Mouse (Mus musculus) lung, postnatal 14 days (tissue): ENCODE measurements around the gene Retnlb.
A peak's percentile ranks its signal among the peaks of the same experiment; 100 is the strongest.
"Not testable (repeated sequence)": the region's sequence is repeated elsewhere in the genome, so short reads cannot be mapped to it uniquely, and the experiment has no call there.

ENCODE experiments used
- DNase-seq: peaks from one replicate; pipeline ENCODE4 v3.0.0; 2021

The Retnlb gene

DNA sequence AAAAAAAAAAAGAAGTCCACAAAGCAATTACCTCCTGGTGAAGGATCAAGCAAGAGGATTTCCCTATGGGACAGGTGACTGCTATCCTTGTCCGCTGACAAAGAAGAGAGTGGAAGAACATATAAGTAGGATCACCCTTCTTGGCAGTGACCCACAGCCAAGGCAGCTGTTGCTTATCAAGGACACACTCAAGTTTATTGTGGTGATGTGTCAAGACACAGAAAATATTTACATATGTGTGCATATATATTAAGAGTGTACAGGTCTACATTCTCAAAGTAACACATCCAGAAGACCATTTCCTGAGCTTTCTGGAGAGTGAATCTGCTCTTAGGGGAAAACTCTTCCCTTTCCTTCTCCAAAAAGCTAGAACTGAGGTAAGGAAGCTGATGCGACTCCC, at the start of gene Retnlb:
TSS of gene Retnlb (plus strand) at position 162 of the 400 bp plus-strand sequence.
- DNase-seq, result no peak

DNA sequence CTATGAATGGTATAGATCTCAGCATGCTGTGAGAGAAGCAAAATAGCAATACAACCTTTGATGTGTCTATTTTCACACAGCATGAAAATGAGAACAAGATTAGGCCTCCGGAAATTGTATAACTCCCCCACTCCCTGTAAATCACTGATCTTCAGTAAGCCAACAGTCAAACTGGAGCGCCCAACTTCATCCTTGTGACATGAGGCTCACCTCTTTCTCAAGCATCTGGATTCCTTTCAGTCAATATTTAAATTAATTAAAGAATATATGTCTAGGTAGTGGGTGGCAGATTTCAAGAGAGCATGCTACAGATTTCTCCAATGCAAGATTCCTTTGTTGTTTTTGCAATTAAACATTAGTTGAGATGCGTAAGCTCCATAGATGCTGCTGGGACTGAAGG, 47.5 kb upstream of the Retnlb start:
- no peak for DNase-seq

DNA sequence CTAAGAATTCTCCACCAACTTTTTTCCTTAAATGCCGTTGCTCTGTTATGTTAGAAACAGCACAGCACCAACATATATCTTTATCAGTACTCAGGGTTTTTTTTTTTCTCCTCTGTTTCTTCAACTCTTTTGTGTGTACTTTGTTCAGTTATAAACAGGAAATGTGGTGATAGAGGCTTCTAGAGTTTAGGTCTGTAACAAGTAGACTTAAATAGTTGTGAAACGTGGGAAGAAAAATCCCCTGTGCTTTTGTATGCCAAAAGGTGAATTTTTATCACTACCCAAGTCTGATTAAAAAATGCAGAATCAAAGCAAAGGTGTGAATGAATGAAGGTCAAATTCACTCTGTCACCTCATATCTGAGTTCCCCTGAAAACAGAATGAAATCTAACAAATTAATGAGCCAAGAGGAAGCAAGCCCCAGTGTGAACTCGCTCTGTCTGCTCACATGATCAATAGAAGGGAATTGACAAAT, 44.6 kb upstream of the Retnlb start, which contains the start of gene Trat1:
TSS of gene Trat1 (minus strand) at position 51 of the 475 bp plus-strand sequence.
- no peak for DNase-seq

DNA sequence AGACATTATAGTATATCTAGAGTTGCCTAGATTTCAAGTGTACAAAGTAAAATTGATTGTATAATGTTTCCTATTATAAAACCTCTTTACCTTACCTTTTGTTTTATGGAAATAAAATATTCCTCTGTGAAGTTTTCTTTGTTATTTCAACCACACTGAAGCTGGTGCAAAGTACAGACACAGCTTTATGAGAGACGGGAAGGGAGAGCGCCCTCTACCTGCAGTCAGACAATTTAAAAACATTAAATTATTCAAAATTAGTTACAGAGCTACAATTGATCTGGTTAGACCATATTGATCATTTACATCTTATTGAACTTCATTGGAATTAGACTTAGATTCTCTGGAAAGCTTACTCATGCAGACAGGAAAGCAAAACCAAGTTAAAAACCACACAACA, 39.4 kb upstream of the Retnlb start:
- DNase-seq, result no peak

DNA sequence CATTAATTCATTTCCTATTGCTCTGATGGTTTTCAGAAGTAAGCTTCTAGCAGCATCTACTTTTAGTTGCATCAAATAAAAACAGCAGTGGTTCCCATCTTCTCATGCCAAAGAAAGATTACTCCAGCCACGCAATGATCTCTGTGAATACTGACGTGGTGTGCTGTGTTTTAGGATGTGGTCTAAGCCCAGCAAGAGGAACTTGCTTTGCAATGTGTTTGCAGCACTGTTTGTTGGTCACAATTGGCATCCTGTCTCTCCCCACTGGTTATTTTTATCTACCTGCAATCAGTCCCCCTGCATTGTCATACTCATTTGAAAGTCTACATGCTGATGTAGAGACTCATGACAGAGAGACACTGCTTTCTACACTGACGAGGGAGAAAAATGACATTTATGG, 30.4 kb upstream of the Retnlb start:
- DNase-seq, result no peak

GRCm38 (mm10) chr16:48788704-48789185, 27.9 kb upstream of the Retnlb start:
- DNase-seq, result no peak

- no peak for DNase-seq
These were observed 18.4 kb upstream of the Retnlb start for GRCm38 (mm10) chr16:48798285-48798684.

- no peak for DNase-seq
These were observed 17.2 kb upstream of the Retnlb start for GRCm38 (mm10) chr16:48799470-48799869.

- DNase-seq, result no peak
These were observed 15.8 kb upstream of the Retnlb start for GRCm38 (mm10) chr16:48800906-48801305.

- DNase-seq, result no peak
These were observed 11.2 kb upstream of the Retnlb start for GRCm38 (mm10) chr16:48805412-48805811.

DNA sequence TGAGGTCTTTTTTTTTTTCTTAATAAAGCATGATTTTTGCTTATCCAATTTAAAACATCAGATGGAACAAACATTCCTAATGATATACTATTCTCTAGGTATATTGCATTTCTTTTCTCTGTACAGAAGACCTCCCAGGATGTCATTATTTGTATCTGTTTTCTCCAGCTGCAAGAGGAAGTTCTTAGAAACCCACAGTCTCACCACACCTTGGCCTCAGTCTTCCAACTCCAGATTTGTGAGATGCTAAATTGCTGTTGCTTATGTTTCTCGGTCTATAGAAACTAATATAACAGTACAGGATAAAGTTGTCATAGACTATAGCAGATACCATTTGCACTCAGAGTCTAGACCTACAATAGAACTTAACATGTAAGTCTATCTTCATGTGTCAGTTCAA, 10.1 kb upstream of the Retnlb start:
- no peak for DNase-seq

DNA sequence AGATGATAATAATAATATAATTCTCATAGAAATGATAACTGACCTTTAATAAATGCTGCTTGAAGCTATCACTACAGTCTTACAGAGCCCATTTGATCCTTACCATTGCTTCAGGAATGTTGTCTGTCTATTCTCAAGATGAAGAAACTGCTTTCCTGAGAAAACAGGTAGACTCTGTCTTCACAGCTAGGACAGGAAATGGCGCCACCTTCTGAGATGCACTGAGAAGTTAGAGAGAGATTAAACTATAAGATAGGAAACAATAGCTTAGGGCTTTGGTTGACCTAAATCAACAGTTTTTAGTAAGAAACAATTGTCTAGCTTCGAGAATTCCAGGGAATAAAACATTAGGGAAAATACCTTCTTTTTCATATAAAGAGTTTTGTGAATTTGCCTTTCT, 7.3 kb upstream of the Retnlb start:
- DNase-seq, result peak; percentile 17

DNA sequence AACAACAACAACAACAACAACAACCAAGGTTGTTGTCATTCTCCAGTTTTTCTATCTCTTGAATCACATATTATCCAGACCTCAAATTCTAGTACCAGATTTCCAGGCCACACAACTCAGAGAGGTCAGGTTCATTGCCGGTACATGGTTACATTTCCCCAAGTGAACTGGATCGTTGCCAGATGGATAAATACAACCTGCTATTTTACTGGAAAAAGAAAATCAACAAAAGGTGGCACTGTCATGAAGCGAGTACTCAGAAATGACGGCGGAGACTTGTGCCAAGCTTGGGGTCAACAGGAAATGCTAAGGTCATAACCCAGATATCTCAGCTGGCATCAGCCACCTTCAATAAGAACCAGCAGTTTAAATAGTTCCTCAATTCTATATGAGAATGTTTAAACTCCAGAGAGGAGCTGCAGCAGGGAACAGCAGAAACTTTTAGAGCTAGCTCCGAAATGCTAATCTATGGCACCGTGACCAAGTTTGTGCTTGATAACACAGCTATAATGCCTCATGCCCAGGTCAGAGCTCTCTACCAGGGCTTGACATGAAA, 4.7 kb upstream of the Retnlb start:
- no peak for DNase-seq

DNA sequence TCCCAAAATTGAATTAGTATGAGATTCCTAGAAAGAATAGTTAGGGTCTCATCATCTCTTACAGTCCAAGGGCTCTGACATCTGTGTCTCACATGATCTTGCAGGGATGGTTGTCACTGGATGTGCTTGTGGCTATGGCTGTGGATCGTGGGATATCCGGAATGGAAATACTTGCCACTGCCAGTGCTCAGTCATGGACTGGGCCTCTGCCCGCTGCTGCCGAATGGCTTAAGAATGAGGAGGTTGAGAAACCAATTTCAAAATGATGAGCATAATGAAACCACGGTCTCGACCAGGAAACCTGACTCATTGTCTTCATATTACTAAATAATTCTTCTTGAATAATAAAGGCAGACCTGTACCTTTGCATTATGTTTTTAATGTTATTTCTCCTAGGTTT, 1.9 kb downstream of the Retnlb start:
- DNase-seq, result no peak

GRCm38 (mm10) chr16:48826474-48826873, 9.8 kb downstream of the Retnlb start:
- DNase-seq, result no peak

DNA sequence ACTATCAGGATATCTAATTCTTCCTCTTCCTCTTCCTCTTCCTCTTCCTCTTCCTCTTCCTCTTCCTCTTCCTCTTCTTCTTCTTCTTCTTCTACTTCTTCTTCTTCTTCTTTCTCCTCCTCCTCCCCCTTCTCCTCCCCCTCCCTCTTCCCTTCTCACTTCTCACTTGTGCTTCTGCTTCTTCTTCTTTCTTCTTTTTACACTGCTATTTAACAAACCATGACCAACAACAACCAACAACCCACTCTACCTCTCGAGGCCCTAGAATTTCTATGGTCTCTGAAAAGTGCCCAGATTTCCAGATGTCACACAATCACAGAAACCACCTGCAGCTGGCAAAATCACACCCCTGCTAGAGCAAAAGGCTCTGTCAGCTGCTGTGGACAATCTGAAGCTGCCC, 11.0 kb downstream of the Retnlb start:
- DNase-seq, result no peak

- DNase-seq, result no peak
These were observed 12.4 kb downstream of the Retnlb start for GRCm38 (mm10) chr16:48829060-48829459.

DNA sequence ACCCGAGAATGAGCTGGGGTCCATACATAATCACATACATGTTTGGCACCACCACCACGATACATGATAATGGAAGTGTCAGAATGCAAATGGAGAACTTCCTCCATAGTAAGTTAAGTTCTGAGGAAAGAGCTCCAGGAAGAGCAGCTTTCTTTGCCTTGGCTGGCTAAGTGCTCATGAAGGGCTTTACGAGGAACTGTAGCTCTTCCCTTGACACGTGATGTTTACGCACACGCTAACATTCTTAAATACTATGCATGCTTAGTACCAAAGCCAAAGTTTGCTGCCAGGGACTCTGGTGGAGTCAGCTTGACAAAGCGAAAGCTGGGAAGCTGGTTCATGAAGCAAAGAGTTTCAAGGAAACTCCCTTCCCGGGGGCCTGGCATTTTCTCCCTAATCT, 15.4 kb downstream of the Retnlb start:
- DNase-seq, result no peak

- DNase-seq, result not testable (repeated sequence)
These were observed 17.0 kb downstream of the Retnlb start for GRCm38 (mm10) chr16:48833626-48834025.

DNA sequence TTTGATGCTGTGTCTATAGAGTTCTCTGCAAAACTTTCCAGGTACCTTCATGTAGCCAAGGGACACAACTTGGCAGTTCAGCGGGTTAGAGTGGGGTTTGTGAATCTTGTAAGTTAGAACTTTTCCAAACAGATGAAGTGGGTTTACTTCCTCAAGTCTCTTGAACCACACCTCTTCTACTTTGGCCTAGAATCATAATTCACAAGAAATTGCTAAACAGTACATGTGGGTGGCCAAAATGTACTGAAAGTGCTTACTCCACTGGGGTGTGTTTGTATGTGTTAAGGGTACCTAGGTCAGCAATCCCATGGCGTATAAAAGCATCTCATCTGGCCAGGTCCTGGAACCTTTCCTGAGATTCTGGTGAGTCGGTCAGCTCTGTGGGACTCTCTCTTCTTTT, 25.6 kb downstream of the Retnlb start, which contains the start of gene Retnla:
TSS of gene Retnla (plus strand) at position 286 of the 400 bp plus-strand sequence.
- no peak for DNase-seq

DNA sequence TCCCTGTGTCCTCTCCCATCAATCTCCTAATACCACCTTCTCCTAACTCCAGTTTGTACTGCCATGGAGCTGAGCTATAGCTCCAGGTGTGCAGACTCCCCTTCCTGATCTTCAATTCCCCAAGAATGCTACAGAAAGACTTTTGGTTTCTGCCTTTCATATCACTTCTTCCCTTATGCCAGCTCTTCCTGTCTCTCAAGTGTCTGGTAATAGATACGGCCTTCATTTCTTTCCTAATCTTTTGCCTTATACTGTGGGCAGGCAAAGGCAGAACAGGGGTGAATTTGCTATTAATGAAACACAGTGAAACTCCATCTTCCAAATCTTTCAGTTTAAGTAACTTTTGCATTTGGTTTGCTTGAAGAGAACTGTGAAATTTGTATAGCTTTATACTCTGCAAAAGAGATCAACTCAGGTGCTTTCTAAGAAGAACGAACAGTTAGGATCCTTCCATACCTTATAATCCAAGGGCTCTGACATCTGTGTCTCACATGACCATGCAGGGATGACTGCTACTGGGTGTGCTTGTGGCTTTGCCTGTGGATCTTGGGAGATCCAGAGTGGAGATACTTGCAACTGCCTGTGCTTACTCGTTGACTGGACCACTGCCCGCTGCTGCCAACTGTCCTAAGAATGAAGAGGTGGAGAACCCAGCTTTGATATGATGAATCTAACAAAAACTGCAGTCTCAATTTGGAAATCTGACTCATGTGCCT, 27.2 kb downstream of the Retnlb start:
- no peak for DNase-seq

DNA sequence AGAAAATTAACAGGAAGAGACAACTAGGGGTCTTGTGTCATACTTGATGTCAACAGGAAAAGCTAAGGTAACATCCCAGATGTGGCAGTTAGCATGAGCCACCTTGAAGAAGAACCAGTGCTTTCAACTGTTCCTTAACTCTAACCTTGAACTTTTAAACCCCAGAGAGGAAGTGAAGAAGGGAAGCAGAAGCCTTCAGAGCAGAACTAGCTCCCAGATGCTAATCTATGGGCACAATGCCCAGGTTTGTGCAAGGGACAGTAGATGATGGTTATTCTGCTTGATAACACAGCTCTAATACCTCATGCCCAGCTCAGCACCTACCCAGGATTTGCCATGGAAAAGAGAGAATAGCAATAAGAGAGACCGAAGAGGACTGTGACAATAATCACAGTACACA, 48.3 kb downstream of the Retnlb start:
- not testable (repeated sequence) for DNase-seq

- no peak for DNase-seq
These were observed 51.0 kb downstream of the Retnlb start for GRCm38 (mm10) chr16:48867690-48868089.
